In the genomic region with DNA sequence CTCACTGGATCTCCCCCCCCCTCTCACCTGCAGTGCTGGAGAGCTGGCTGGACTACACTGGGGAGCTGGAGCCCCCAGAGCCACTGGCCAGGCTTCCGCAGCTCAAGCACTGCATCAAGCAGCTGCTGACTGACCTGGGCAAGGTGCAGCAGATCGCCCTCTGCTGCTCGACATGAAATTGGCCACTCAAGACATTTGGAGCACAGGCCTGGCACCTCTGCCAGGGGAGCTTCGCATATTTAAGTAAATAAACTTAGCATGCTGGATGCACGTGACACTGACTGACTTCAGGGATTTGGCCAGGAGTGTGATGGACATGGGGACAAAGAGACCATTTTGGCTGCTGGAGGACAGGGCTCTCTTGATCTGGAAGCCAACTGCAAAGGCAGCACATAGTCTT, we compare ENCODE assay signal across 10 mouse cellular contexts. TPM values are rescaled to one million over a fixed set of nuclear protein-coding genes. Genes with fewer than 3 reads are reported as not detected.
DNase-seq lines count a peak whose midpoint lies in the region; ATAC-seq and TF ChIP-seq lines count a peak whose summit lies in the region.
"Had no signal": no experiment of that assay in that cellular context is flagged by ENCODE, and none has a peak within 500 bp of the region (broad histone marks: within the 10 kb centered on the region; RNA-seq: fewer than 3 reads in every experiment).

No protein-coding gene starts in this region.

- peaks cover 2% of the 10 kb centered on the region; the same call in 1 of the 2 replicates for H3K4me1 ChIP-seq in heart, adult 2 months (ENCODE audit: control insufficient read depth, insufficient read depth, low read length)
- H3K4me1 ChIP-seq in small intestine, adult 2 months (ENCODE audit: control insufficient read depth, insufficient read depth, insufficient read length, low read length): peaks cover 2% of the 10 kb centered on the region; the same call in 1 of the 2 replicates
- no peaks in the 10 kb centered on the region; the same call in 1 of the 2 replicates for H3K4me1 ChIP-seq in heart, embryonic 11.5 days (ENCODE audit: control insufficient read depth, insufficient read depth, low read length)

- TF ChIP-seq EP300 in heart, adult 2 months (IDR thresholded peaks at IDR 0.05; ENCODE audit: insufficient read depth, low read depth, low read length): no peak

- intact Hi-C loops in heart, adult 2 months (cut with DNase I): no loop called here
- intact Hi-C loops in heart, postnatal 25 days (cut with DNase I): loop anchor here (10.0 kb wide), 2 partner anchors 208 to 398 kb away; no protein-coding TSS in a partner anchor

- ATAC-seq in heart, embryonic 11.5 days (replicated peaks; ENCODE audit: insufficient number of reproducible peaks, low FRiP score, low TSS enrichment): no peak

- H3K36me3 ChIP-seq in heart, adult 2 months (ENCODE audit: control insufficient read depth, insufficient read depth, low read length): no peaks in the 10 kb centered on the region
- peaks cover 14% of the 10 kb centered on the region for H3K36me3 ChIP-seq in small intestine, adult 2 months (ENCODE audit: control insufficient read depth, insufficient read depth, low read length)
- H3K36me3 ChIP-seq in heart, embryonic 11.5 days (ENCODE audit: control insufficient read depth, insufficient read depth, low read length): peaks cover 10% of the 10 kb centered on the region

- no peaks in the 10 kb centered on the region for H3K9me3 ChIP-seq in heart, embryonic 11.5 days (replicated peaks; ENCODE audit: control insufficient read depth, low read length)

- TF ChIP-seq POLR2A in heart, adult 2 months (IDR thresholded peaks at IDR 0.05; ENCODE audit: insufficient read depth, low read depth, low read length): no peak
- TF ChIP-seq POLR2A in small intestine, adult 2 months (IDR thresholded peaks at IDR 0.05; ENCODE audit: low read depth, low read length): no peak

- DNase-seq in heart, adult 2 months: no peak
- DNase-seq in heart, postnatal 25 days (ENCODE audit: low spot score): no peak
- peak; percentile 22 for DNase-seq in thymus, postnatal 25 days
- DNase-seq in thymus, postnatal 0 days (ENCODE audit: low spot score): no peak
- DNase-seq in forelimb bud, embryonic 11.5 days (ENCODE audit: low read depth, low spot score): peak; percentile 25
- DNase-seq in cerebellum, postnatal 36 days: no peak
- DNase-seq: cerebellum, adult 8-10 months had no signal

- no peak overlapping the region for H3K9ac ChIP-seq in heart, adult 2 months (ENCODE audit: low read depth, low read length)
- no peak overlapping the region for H3K9ac ChIP-seq in heart, embryonic 11.5 days (ENCODE audit: low read depth, low read length)

- peak; percentile 58 for TF ChIP-seq CTCF in heart, adult 2 months (IDR thresholded peaks at IDR 0.05)
- TF ChIP-seq CTCF in small intestine, adult 2 months (IDR thresholded peaks at IDR 0.05; ENCODE audit: extremely low read depth, insufficient read length, insufficient replicate concordance, low read depth, low read length): peak; percentile 24; the same call in 1 of the 2 replicates

- no peaks in the 10 kb centered on the region for H3K27me3 ChIP-seq in heart, adult 2 months (ENCODE audit: control insufficient read depth, insufficient read depth, low read length)
- H3K27me3 ChIP-seq in small intestine, adult 2 months (ENCODE audit: control insufficient read depth, insufficient read depth, low read length): no peaks in the 10 kb centered on the region
- no peaks in the 10 kb centered on the region for H3K27me3 ChIP-seq in heart, embryonic 11.5 days (ENCODE audit: control insufficient read depth, insufficient read depth, low read length)

- no peak overlapping the region for H3K27ac ChIP-seq in heart, adult 2 months
- H3K27ac ChIP-seq in small intestine, adult 2 months (ENCODE audit: insufficient read depth, low read depth, low read length): no peak overlapping the region
- H3K27ac ChIP-seq in heart, embryonic 11.5 days (ENCODE audit: low read depth, low read length): no peak overlapping the region

- H3K4me2 ChIP-seq in heart, embryonic 11.5 days: no peak overlapping the region

- no peaks in the 10 kb centered on the region for H3K79me2 ChIP-seq in heart, adult 2 months (replicated peaks; ENCODE audit: control insufficient read depth, insufficient read depth, low read length)

- 53% methylated on average over 5 of the region's 5 CpGs for WGBS in heart, adult 2 months
- 43% methylated on average over 5 of the region's 5 CpGs for WGBS in small intestine, adult 2 months
- 59% methylated on average over 5 of the region's 5 CpGs for WGBS in heart, embryonic 11.5 days (ENCODE audit: insufficient replicate concordance)

- no peak overlapping the region for H3K4me3 ChIP-seq in heart, adult 2 months
- no peak overlapping the region for H3K4me3 ChIP-seq in small intestine, adult 2 months (ENCODE audit: low read depth, low read length)
- no peak overlapping the region for H3K4me3 ChIP-seq in heart, embryonic 11.5 days (ENCODE audit: low read depth, low read length)
- H3K4me3 ChIP-seq: myocyte had no signal

RNA-seq across cellular contexts. Expression of gene Cnbd2, which starts 4.8 kb away (rescaled TPM):
- 1 to 10 TPM in 1 of 2 experiments, under 1 TPM in 1; 0.89 to 1.0 TPM for total RNA-seq in heart, adult 2 months (2021)
- 0.92 and 0.94 TPM in 2 replicates for polyA plus RNA-seq in heart, adult 2 months (2012; rRNA removed)
- 1 to 10 TPM in 1 of 2 experiments, under 1 TPM in 1; 0.65 to 1.2 TPM for total RNA-seq in heart, postnatal 25 days (2021)
- 10.3 and 12.2 TPM in 2 replicates for polyA plus RNA-seq in thymus, postnatal 0 days (2015; fragmentation: Nextera tagmentation; extraction: Ambion mirVana)
- polyA plus RNA-seq in small intestine, adult 2 months (2012; rRNA removed): 0.19 and 0.48 TPM in 2 replicates
- polyA plus RNA-seq in heart, embryonic 11.5 days (2014; fragmentation: Nextera tagmentation; extraction: Ambion mirVana): 2.2 and 2.3 TPM in 2 replicates

RNA-seq across cellular contexts. Expression of gene Scand1, which starts 5.2 kb away (rescaled TPM):
- total RNA-seq in heart, adult 2 months (2021): 10 to 100 TPM; 78.9 to 85.9 TPM
- polyA plus RNA-seq in heart, adult 2 months (2012; rRNA removed): 18.9 and 46.2 TPM in 2 replicates
- total RNA-seq in heart, postnatal 25 days (2021): 10 to 100 TPM; 76.8 to 80.7 TPM
- polyA plus RNA-seq in thymus, postnatal 0 days (2015; fragmentation: Nextera tagmentation; extraction: Ambion mirVana): 176 and 184 TPM in 2 replicates
- 234 and 518 TPM in 2 replicates for polyA plus RNA-seq in small intestine, adult 2 months (2012; rRNA removed)
- 50.6 and 59.0 TPM in 2 replicates for polyA plus RNA-seq in heart, embryonic 11.5 days (2014; fragmentation: Nextera tagmentation; extraction: Ambion mirVana)

Comparison
In these comparisons a context has a peak if more than half of its experiments do, and no peak if none do; other contexts are left out.
1. DNase-seq: peak in thymus, postnatal 25 days (single experiment) and forelimb bud, embryonic 11.5 days (single experiment); none in heart, adult 2 months (0 of 2), heart, postnatal 25 days (single experiment), thymus, postnatal 0 days (single experiment) and cerebellum, postnatal 36 days (0 of 2).